Mouse (Mus musculus): ENCODE results near the gene Trim25. TPM values are rescaled to one million over a fixed set of nuclear protein-coding genes. Genes with fewer than 3 reads are reported as not detected.
A peak's percentile ranks its signal among the peaks of the same experiment; 100 is the strongest.

Gene Trim25
- polyA plus RNA-seq, 1 experiment from 2014 or later, result 17.8 TPM

- Histone ChIP-seq H3K4me3 (ENCODE audit: low read length) (no peak overlapping the region), H3K4me1 (ENCODE audit: insufficient read depth, low read length) (peaks cover 3% of the 10 kb centered on the region; the same call in 1 of the 2 replicates), H3K9me3 (ENCODE audit: low read length) (no peaks in the 10 kb centered on the region), H3K9ac (replicated peaks; ENCODE audit: low read length) (no peak overlapping the region), H3K4me2 (replicated peaks; ENCODE audit: low read depth, low read length) (no peak overlapping the region), H3K36me3 (ENCODE audit: insufficient read depth, low read length) (no peaks in the 10 kb centered on the region), H3K27me3 (ENCODE audit: insufficient read depth, low read length) (no peaks in the 10 kb centered on the region), H3K27ac (ENCODE audit: low read length) (no peak overlapping the region)
- 73% methylated on average over 3 of the region's 3 CpGs for WGBS
- ATAC-seq (ENCODE audit: low FRiP score, low TSS enrichment), result no peak
These were observed 40.3 kb upstream of the Trim25 start for GRCm38 (mm10) chr11:88958851-88959250.

- Histone ChIP-seq H3K4me1 (ENCODE audit: insufficient read depth, low read length) (no peaks in the 10 kb centered on the region), H3K4me2 (replicated peaks; ENCODE audit: low read depth, low read length) (no peak within 1 kb of the TSS), H3K4me3 (ENCODE audit: low read length) (no peak within 1 kb of the TSS), H3K27me3 (ENCODE audit: insufficient read depth, low read length) (no peaks in the 10 kb centered on the region), H3K27ac (ENCODE audit: low read length) (no peak within 1 kb of the TSS), H3K9ac (replicated peaks; ENCODE audit: low read length) (no peak within 1 kb of the TSS), H3K9me3 (ENCODE audit: low read length) (no peaks in the 10 kb centered on the region), H3K36me3 (ENCODE audit: insufficient read depth, low read length) (no peaks in the 10 kb centered on the region)
- ATAC-seq (ENCODE audit: low FRiP score, low TSS enrichment), result no peak
- WGBS, result 92% methylated on average over 2 of the region's 3 CpGs
These were observed 32.3 kb upstream of the Trim25 start, which contains the start of gene Elobl for GRCm38 (mm10) chr11:88966881-88967361. Gene Elobl (minus strand): TSS chr11:88966931.

- Histone ChIP-seq H3K4me2 (replicated peaks; ENCODE audit: low read depth, low read length) (no peak within 1 kb of the TSS), H3K4me3 (ENCODE audit: low read length) (no peak within 1 kb of the TSS)
- WGBS, result 36% methylated on average over 2 of the region's 2 CpGs
These were observed 28.9 kb upstream of the Trim25 start, which contains the start of gene Coil for GRCm38 (mm10) chr11:88970202-88970732. Gene Coil (plus strand): TSS chr11:88970252.

GRCm38 (mm10) chr11:88973776-88974701, 25.1 kb upstream of the Trim25 start:
- Histone ChIP-seq H3K4me2 (replicated peaks; ENCODE audit: low read depth, low read length) (peak overlapping the region; percentile 69), H3K4me1 (ENCODE audit: insufficient read depth, low read length) (peaks cover 7% of the 10 kb centered on the region; the same call in 1 of the 2 replicates), H3K9me3 (ENCODE audit: low read length) (no peaks in the 10 kb centered on the region), H3K27me3 (ENCODE audit: insufficient read depth, low read length) (no peaks in the 10 kb centered on the region), H3K9ac (replicated peaks; ENCODE audit: low read length) (peak overlapping the region; percentile 81), H3K36me3 (ENCODE audit: insufficient read depth, low read length) (no peaks in the 10 kb centered on the region), H3K27ac (ENCODE audit: low read length) (peak overlapping the region; percentile 86), H3K4me3 (ENCODE audit: low read length) (peak overlapping the region; percentile 72)
- 1% methylated on average over 62 of the region's 62 CpGs for WGBS
- peak; percentile 75 for ATAC-seq (ENCODE audit: low FRiP score, low TSS enrichment)

More at GRCm38 (mm10) chr11:88970202-88970732, 28.9 kb upstream of the Trim25 start, which contains the start of gene Coil:
- ATAC-seq (ENCODE audit: low FRiP score, low TSS enrichment), result no peak
- Histone ChIP-seq H3K27ac (ENCODE audit: low read length) (no peak within 1 kb of the TSS), H3K9ac (replicated peaks; ENCODE audit: low read length) (no peak within 1 kb of the TSS), H3K36me3 (ENCODE audit: insufficient read depth, low read length) (no peaks in the 10 kb centered on the region), H3K4me1 (ENCODE audit: insufficient read depth, low read length) (peaks cover 7% of the 10 kb centered on the region; the same call in 1 of the 2 replicates), H3K27me3 (ENCODE audit: insufficient read depth, low read length) (no peaks in the 10 kb centered on the region), H3K9me3 (ENCODE audit: low read length) (no peaks in the 10 kb centered on the region)

- H3K27me3 ChIP-seq (ENCODE audit: insufficient read depth, low read length), result no peaks in the 10 kb centered on the region
- no peaks in the 10 kb centered on the region for H3K9me3 ChIP-seq (ENCODE audit: low read length)
- no peak overlapping the region for H3K4me3 ChIP-seq (ENCODE audit: low read length)
- no peak overlapping the region for H3K4me2 ChIP-seq (replicated peaks; ENCODE audit: low read depth, low read length)
- no peak overlapping the region for H3K27ac ChIP-seq (ENCODE audit: low read length)
- no peak overlapping the region for H3K9ac ChIP-seq (replicated peaks; ENCODE audit: low read length)
- H3K36me3 ChIP-seq (ENCODE audit: insufficient read depth, low read length), result no peaks in the 10 kb centered on the region
- ATAC-seq (ENCODE audit: low FRiP score, low TSS enrichment), result no peak
- H3K4me1 ChIP-seq (ENCODE audit: insufficient read depth, low read length), result peaks cover 7% of the 10 kb centered on the region; the same call in 1 of the 2 replicates
- 87% methylated on average over 2 of the region's 2 CpGs for WGBS
These were observed 22.9 kb upstream of the Trim25 start for GRCm38 (mm10) chr11:88976320-88976719.

GRCm38 (mm10) chr11:88977188-88977587, 22.0 kb upstream of the Trim25 start:
- Histone ChIP-seq H3K4me3 (ENCODE audit: low read length) (no peak overlapping the region), H3K9ac (replicated peaks; ENCODE audit: low read length) (no peak overlapping the region), H3K36me3 (ENCODE audit: insufficient read depth, low read length) (no peaks in the 10 kb centered on the region), H3K4me1 (ENCODE audit: insufficient read depth, low read length) (peaks cover 7% of the 10 kb centered on the region; the same call in 1 of the 2 replicates), H3K27ac (ENCODE audit: low read length) (no peak overlapping the region), H3K4me2 (replicated peaks; ENCODE audit: low read depth, low read length) (no peak overlapping the region), H3K27me3 (ENCODE audit: insufficient read depth, low read length) (no peaks in the 10 kb centered on the region), H3K9me3 (ENCODE audit: low read length) (no peaks in the 10 kb centered on the region)
- 96% methylated on average over 5 of the region's 5 CpGs for WGBS
- no peak for ATAC-seq (ENCODE audit: low FRiP score, low TSS enrichment)

- no peak overlapping the region for H3K27ac ChIP-seq (ENCODE audit: low read length)
- WGBS, result 92% methylated on average over 8 of the region's 8 CpGs
- H3K9ac ChIP-seq (replicated peaks; ENCODE audit: low read length), result no peak overlapping the region
- no peak overlapping the region for H3K4me2 ChIP-seq (replicated peaks; ENCODE audit: low read depth, low read length)
- no peaks in the 10 kb centered on the region for H3K4me1 ChIP-seq (ENCODE audit: insufficient read depth, low read length)
- no peak for ATAC-seq (ENCODE audit: low FRiP score, low TSS enrichment)
- no peaks in the 10 kb centered on the region for H3K9me3 ChIP-seq (ENCODE audit: low read length)
- H3K4me3 ChIP-seq (ENCODE audit: low read length), result no peak overlapping the region
- H3K27me3 ChIP-seq (ENCODE audit: insufficient read depth, low read length), result no peaks in the 10 kb centered on the region
- H3K36me3 ChIP-seq (ENCODE audit: insufficient read depth, low read length), result peaks cover 21% of the 10 kb centered on the region; the same call in 1 of the 2 replicates
These were observed 17.8 kb upstream of the Trim25 start for GRCm38 (mm10) chr11:88981337-88981736.

- no peak overlapping the region for H3K9ac ChIP-seq (replicated peaks; ENCODE audit: low read length)
- no peaks in the 10 kb centered on the region for H3K4me1 ChIP-seq (ENCODE audit: insufficient read depth, low read length)
- peaks cover 38% of the 10 kb centered on the region for H3K36me3 ChIP-seq (ENCODE audit: insufficient read depth, low read length)
- no peak for ATAC-seq (ENCODE audit: low FRiP score, low TSS enrichment)
- H3K27ac ChIP-seq (ENCODE audit: low read length), result no peak overlapping the region
- no peak overlapping the region for H3K4me2 ChIP-seq (replicated peaks; ENCODE audit: low read depth, low read length)
- no peaks in the 10 kb centered on the region for H3K9me3 ChIP-seq (ENCODE audit: low read length)
- no peaks in the 10 kb centered on the region for H3K27me3 ChIP-seq (ENCODE audit: insufficient read depth, low read length)
- no peak overlapping the region for H3K4me3 ChIP-seq (ENCODE audit: low read length)
- WGBS, result 88% methylated on average over 10 of the region's 10 CpGs
These were observed 12.6 kb upstream of the Trim25 start for GRCm38 (mm10) chr11:88986616-88987015.

- no peaks in the 10 kb centered on the region for H3K9me3 ChIP-seq (ENCODE audit: low read length)
- peaks cover 29% of the 10 kb centered on the region for H3K36me3 ChIP-seq (ENCODE audit: insufficient read depth, low read length)
- no peak overlapping the region for H3K4me2 ChIP-seq (replicated peaks; ENCODE audit: low read depth, low read length)
- no peak for ATAC-seq (ENCODE audit: low FRiP score, low TSS enrichment)
- no peak overlapping the region for H3K27ac ChIP-seq (ENCODE audit: low read length)
- H3K4me3 ChIP-seq (ENCODE audit: low read length), result no peak overlapping the region
- no peaks in the 10 kb centered on the region for H3K4me1 ChIP-seq (ENCODE audit: insufficient read depth, low read length)
- H3K27me3 ChIP-seq (ENCODE audit: insufficient read depth, low read length), result no peaks in the 10 kb centered on the region
- 80% methylated on average over 5 of the region's 5 CpGs for WGBS
- H3K9ac ChIP-seq (replicated peaks; ENCODE audit: low read length), result no peak overlapping the region
These were observed 10.2 kb upstream of the Trim25 start for GRCm38 (mm10) chr11:88988956-88989355.

All from kidney, embryonic 16.5 days (tissue).